Mouse (Mus musculus) erythroid progenitor cell, adult 5-6 weeks (primary cell): ENCODE results near the gene Adamtsl3. TPM values are rescaled to one million over a fixed set of nuclear protein-coding genes. Genes with fewer than 3 reads are reported as not detected.

ENCODE experiments used
- ATAC-seq: replicated peaks from 2 replicates; pipeline ENCODE4 v1.8.0; 2016; ENCODE audit warnings: moderate number of reproducible peaks, mild to moderate bottlenecking, moderate TSS enrichment, inconsistent platforms; ENCODE audit not compliant: poor library complexity, low FRiP score, severe bottlenecking
- total RNA-seq, 2 experiments: library from RNA; stranded (forward) in 1 of 2; stranded (reverse) in 1 of 2; fragments of 150-400 nt in 1 of 2; fragments of 186-747, 209-891 nt in 1 of 2; gene quantifications; 2 replicates each; pipeline versions ENCODE4 v1.2.3 to v1.2.4; 2015 to 2017; ENCODE audit warnings: low replicate concordance in 2 of 2

Gene Adamtsl3
- total RNA-seq (2015; ENCODE audit: low replicate concordance): under 0.01 TPM in 1 of 2 replicates, not detected in the other
- not detected in 2 replicates for total RNA-seq (2017; ENCODE audit: low replicate concordance)

- ATAC-seq: no peak
Measured at GRCm38 (mm10) chr7:82335211-82336121, at the start of gene Adamtsl3. Gene Adamtsl3 (plus strand): TSS chr7:82335694.

GRCm38 (mm10) chr7:82287242-82287641 is 48.3 kb upstream of the Adamtsl3 start:
- no peak for ATAC-seq

GRCm38 (mm10) chr7:82293441-82293840 is 42.1 kb upstream of the Adamtsl3 start:
- ATAC-seq: no peak

GRCm38 (mm10) chr7:82294083-82294482 is 41.4 kb upstream of the Adamtsl3 start:
- ATAC-seq: no peak

GRCm38 (mm10) chr7:82294611-82295010 is 40.9 kb upstream of the Adamtsl3 start:
- no peak for ATAC-seq

- ATAC-seq: no peak
Measured at GRCm38 (mm10) chr7:82308398-82308797, 27.1 kb upstream of the Adamtsl3 start.

- no peak for ATAC-seq
Measured at GRCm38 (mm10) chr7:82318515-82318914, 17.0 kb upstream of the Adamtsl3 start.

GRCm38 (mm10) chr7:82326616-82327015 is 8.9 kb upstream of the Adamtsl3 start:
- no peak for ATAC-seq

- ATAC-seq: no peak
Measured at GRCm38 (mm10) chr7:82327201-82327600, 8.3 kb upstream of the Adamtsl3 start.

GRCm38 (mm10) chr7:82327881-82328280 is 7.6 kb upstream of the Adamtsl3 start:
- ATAC-seq: no peak

- no peak for ATAC-seq
Measured at GRCm38 (mm10) chr7:82329831-82330230, 5.7 kb upstream of the Adamtsl3 start.

GRCm38 (mm10) chr7:82330860-82331259 is 4.6 kb upstream of the Adamtsl3 start:
- no peak for ATAC-seq

- no peak for ATAC-seq
Measured at GRCm38 (mm10) chr7:82334000-82334399, 1.5 kb upstream of the Adamtsl3 start.

GRCm38 (mm10) chr7:82336132-82336531 is 638 bp downstream of the Adamtsl3 start:
- no peak for ATAC-seq

- ATAC-seq: no peak
Measured at GRCm38 (mm10) chr7:82338121-82338520, 2.6 kb downstream of the Adamtsl3 start.

- no peak for ATAC-seq
Measured at GRCm38 (mm10) chr7:82338532-82338931, 3.0 kb downstream of the Adamtsl3 start.

GRCm38 (mm10) chr7:82339214-82339613 is 3.7 kb downstream of the Adamtsl3 start:
- ATAC-seq: no peak

- ATAC-seq: no peak
Measured at GRCm38 (mm10) chr7:82341476-82341875, 6.0 kb downstream of the Adamtsl3 start.

GRCm38 (mm10) chr7:82346706-82347105 is 11.2 kb downstream of the Adamtsl3 start:
- ATAC-seq: no peak

GRCm38 (mm10) chr7:82349796-82350195 is 14.3 kb downstream of the Adamtsl3 start:
- ATAC-seq: no peak

GRCm38 (mm10) chr7:82350421-82350820 is 14.9 kb downstream of the Adamtsl3 start:
- ATAC-seq: no peak
